Mouse (Mus musculus): ENCODE data around the gene Palld. TPM values are rescaled to one million over a fixed set of nuclear protein-coding genes. Genes with fewer than 3 reads are reported as not detected.

The Palld gene
- polyA plus RNA-seq, 1 experiment: 0.02 TPM

GRCm38 (mm10) chr8:61522132-61522531 is 380.4 kb downstream of the Palld start:
- no peaks in the 10 kb centered on the region for H3K4me1 ChIP-seq (ENCODE audit: control insufficient read depth)
- H3K9me3 ChIP-seq (ENCODE audit: control insufficient read depth, low read length): no peaks in the 10 kb centered on the region
- no peaks in the 10 kb centered on the region for H3K27me3 ChIP-seq (ENCODE audit: control insufficient read depth)
- no peaks in the 10 kb centered on the region; the same call in 1 of the 2 replicates for H3K36me3 ChIP-seq (ENCODE audit: control insufficient read depth)
- H3K4me3 ChIP-seq (replicated peaks): no peak overlapping the region
- TF ChIP-seq GATA1 (IDR thresholded peaks at IDR 0.05; ENCODE audit: low read length) (no peak), TAL1 (IDR thresholded peaks at IDR 0.05; ENCODE audit: low read length) (no peak)

GRCm38 (mm10) chr8:61517502-61518185 is 384.8 kb downstream of the Palld start:
- Histone ChIP-seq H3K27me3 (ENCODE audit: control insufficient read depth) (no peaks in the 10 kb centered on the region), H3K4me3 (replicated peaks) (no peak overlapping the region), H3K36me3 (ENCODE audit: control insufficient read depth) (no peaks in the 10 kb centered on the region; the same call in 1 of the 2 replicates), H3K9me3 (ENCODE audit: control insufficient read depth, low read length) (no peaks in the 10 kb centered on the region), H3K4me1 (ENCODE audit: control insufficient read depth) (no peaks in the 10 kb centered on the region)
- TF ChIP-seq GATA1 (IDR thresholded peaks at IDR 0.05; ENCODE audit: low read length) (no peak), TAL1 (IDR thresholded peaks at IDR 0.05; ENCODE audit: low read length) (no peak)

GRCm38 (mm10) chr8:61516745-61517501 is 385.6 kb downstream of the Palld start:
- no peaks in the 10 kb centered on the region for H3K27me3 ChIP-seq (ENCODE audit: control insufficient read depth)

GRCm38 (mm10) chr8:61515931-61516744 is 386.4 kb downstream of the Palld start:
- Histone ChIP-seq H3K4me1 (ENCODE audit: control insufficient read depth) (no peaks in the 10 kb centered on the region), H3K4me3 (replicated peaks) (no peak overlapping the region), H3K27me3 (ENCODE audit: control insufficient read depth) (no peaks in the 10 kb centered on the region), H3K36me3 (ENCODE audit: control insufficient read depth) (no peaks in the 10 kb centered on the region; the same call in 1 of the 2 replicates), H3K9me3 (ENCODE audit: control insufficient read depth, low read length) (no peaks in the 10 kb centered on the region)
- TF ChIP-seq GATA1 (IDR thresholded peaks at IDR 0.05; ENCODE audit: low read length): no peak
- no peak for TF ChIP-seq TAL1 (IDR thresholded peaks at IDR 0.05; ENCODE audit: low read length)

More at GRCm38 (mm10) chr8:61516745-61517501, 385.6 kb downstream of the Palld start:
- no peak overlapping the region for H3K4me3 ChIP-seq (replicated peaks)
- H3K36me3 ChIP-seq (ENCODE audit: control insufficient read depth): no peaks in the 10 kb centered on the region; the same call in 1 of the 2 replicates
- H3K4me1 ChIP-seq (ENCODE audit: control insufficient read depth): no peaks in the 10 kb centered on the region
- no peaks in the 10 kb centered on the region for H3K9me3 ChIP-seq (ENCODE audit: control insufficient read depth, low read length)
- TF ChIP-seq TAL1 (IDR thresholded peaks at IDR 0.05; ENCODE audit: low read length): no peak
- no peak for TF ChIP-seq GATA1 (IDR thresholded peaks at IDR 0.05; ENCODE audit: low read length)

- TF ChIP-seq GATA1 (IDR thresholded peaks at IDR 0.05; ENCODE audit: low read length) (no peak), TAL1 (IDR thresholded peaks at IDR 0.05; ENCODE audit: low read length) (no peak)
- Histone ChIP-seq H3K27me3 (ENCODE audit: control insufficient read depth) (no peaks in the 10 kb centered on the region), H3K4me1 (ENCODE audit: control insufficient read depth) (no peaks in the 10 kb centered on the region), H3K9me3 (ENCODE audit: control insufficient read depth, low read length) (no peaks in the 10 kb centered on the region), H3K4me3 (replicated peaks) (no peak overlapping the region), H3K36me3 (ENCODE audit: control insufficient read depth) (no peaks in the 10 kb centered on the region; the same call in 1 of the 2 replicates)
Measured at GRCm38 (mm10) chr8:61515110-61515930, 387.2 kb downstream of the Palld start.

- no peak for TF ChIP-seq TAL1 (IDR thresholded peaks at IDR 0.05; ENCODE audit: low read length)
- TF ChIP-seq GATA1 (IDR thresholded peaks at IDR 0.05; ENCODE audit: low read length): no peak
- H3K4me3 ChIP-seq (replicated peaks): no peak overlapping the region
- no peaks in the 10 kb centered on the region for H3K27me3 ChIP-seq (ENCODE audit: control insufficient read depth)
- H3K4me1 ChIP-seq (ENCODE audit: control insufficient read depth): no peaks in the 10 kb centered on the region
- H3K36me3 ChIP-seq (ENCODE audit: control insufficient read depth): peaks cover 8% of the 10 kb centered on the region
- H3K9me3 ChIP-seq (ENCODE audit: control insufficient read depth, low read length): no peaks in the 10 kb centered on the region
Measured at GRCm38 (mm10) chr8:61502277-61502676, 400.2 kb downstream of the Palld start.

GRCm38 (mm10) chr8:61500914-61501313 is 401.6 kb downstream of the Palld start:
- Histone ChIP-seq H3K9me3 (ENCODE audit: control insufficient read depth, low read length) (no peaks in the 10 kb centered on the region), H3K4me1 (ENCODE audit: control insufficient read depth) (no peaks in the 10 kb centered on the region), H3K36me3 (ENCODE audit: control insufficient read depth) (peaks cover 8% of the 10 kb centered on the region), H3K4me3 (replicated peaks) (no peak overlapping the region), H3K27me3 (ENCODE audit: control insufficient read depth) (no peaks in the 10 kb centered on the region)
- no peak for TF ChIP-seq GATA1 (IDR thresholded peaks at IDR 0.05; ENCODE audit: low read length)
- no peak for TF ChIP-seq TAL1 (IDR thresholded peaks at IDR 0.05; ENCODE audit: low read length)

GRCm38 (mm10) chr8:61499035-61499434 is 403.5 kb downstream of the Palld start:
- TF ChIP-seq GATA1 (IDR thresholded peaks at IDR 0.05; ENCODE audit: low read length) (no peak), TAL1 (IDR thresholded peaks at IDR 0.05; ENCODE audit: low read length) (no peak)
- Histone ChIP-seq H3K27me3 (ENCODE audit: control insufficient read depth) (no peaks in the 10 kb centered on the region), H3K4me3 (replicated peaks) (no peak overlapping the region), H3K4me1 (ENCODE audit: control insufficient read depth) (no peaks in the 10 kb centered on the region), H3K36me3 (ENCODE audit: control insufficient read depth) (peaks cover 11% of the 10 kb centered on the region), H3K9me3 (ENCODE audit: control insufficient read depth, low read length) (no peaks in the 10 kb centered on the region)
